Mouse (Mus musculus) brown adipose tissue, adult 24 weeks (tissue): Measurements from ENCODE around the gene C1s1. TPM values are rescaled to one million over a fixed set of nuclear protein-coding genes. Genes with fewer than 3 reads are reported as not detected.
"Not testable (repeated sequence)": the region's sequence is repeated elsewhere in the genome, so short reads cannot be mapped to it uniquely, and the experiment has no call there.

Experiments used
- H3K27ac ChIP-seq: fragments of 200-500 bp; replicated peaks from 2 replicates; pipeline ENCODE4 v1.5.1; 2012; ENCODE audit warnings: low read depth, mild to moderate bottlenecking, low read length
- H3K4me1 ChIP-seq: fragments of 200-500 bp; 2 replicates; pipeline ENCODE4 v1.6.1; 2012; ENCODE audit warnings: low read length, mixed read lengths; ENCODE audit not compliant: control insufficient read depth, insufficient read depth, insufficient read length
- H3K4me3 ChIP-seq: fragments of 200-500 bp; 2 replicates; pipeline ENCODE4 v1.5.1; 2012; ENCODE audit warnings: low read depth, mild to moderate bottlenecking, low read length, moderate library complexity; ENCODE audit not compliant: insufficient read depth
- polyA plus RNA-seq: library from polyadenylated mRNA; stranded (reverse); fragments of >200 nt; gene quantifications from 2 replicates; pipeline ENCODE4 v1.2.4, GENCODE M21; 2012; ENCODE audit not compliant: missing spikeins, insufficient read depth, insufficient read length

Gene C1s1
- 45.8 and 53.2 TPM in 2 replicates for polyA plus RNA-seq

DNA sequence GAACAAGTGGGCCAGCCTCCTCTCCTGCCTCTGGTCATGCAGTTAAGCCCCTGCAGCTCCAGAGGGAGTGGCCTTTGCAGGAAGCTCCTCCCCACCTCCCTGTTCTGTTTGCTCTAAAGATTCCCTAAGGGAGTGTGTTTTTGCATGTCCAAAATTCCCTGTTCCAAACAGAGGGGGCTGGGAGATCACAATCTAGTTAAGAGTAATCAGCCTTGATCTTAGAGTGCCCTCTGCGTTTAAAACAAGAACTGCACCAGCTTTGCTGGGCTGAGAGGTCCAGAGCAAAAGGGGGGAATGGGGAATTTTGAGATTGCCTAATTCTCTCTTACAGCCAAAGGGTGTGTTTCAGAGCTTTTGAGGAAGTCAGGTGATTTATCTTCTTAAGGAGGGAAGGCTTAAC, at the start of gene C1s1:
Gene C1s1 (minus strand): TSS at position 76 of the 400 bp plus-strand sequence.
- Histone ChIP-seq H3K27ac (peak within 1 kb of the TSS; percentile 72), H3K4me3 (peak within 1 kb of the TSS; percentile 53)
- H3K4me1 ChIP-seq: not testable (repeated sequence)

DNA sequence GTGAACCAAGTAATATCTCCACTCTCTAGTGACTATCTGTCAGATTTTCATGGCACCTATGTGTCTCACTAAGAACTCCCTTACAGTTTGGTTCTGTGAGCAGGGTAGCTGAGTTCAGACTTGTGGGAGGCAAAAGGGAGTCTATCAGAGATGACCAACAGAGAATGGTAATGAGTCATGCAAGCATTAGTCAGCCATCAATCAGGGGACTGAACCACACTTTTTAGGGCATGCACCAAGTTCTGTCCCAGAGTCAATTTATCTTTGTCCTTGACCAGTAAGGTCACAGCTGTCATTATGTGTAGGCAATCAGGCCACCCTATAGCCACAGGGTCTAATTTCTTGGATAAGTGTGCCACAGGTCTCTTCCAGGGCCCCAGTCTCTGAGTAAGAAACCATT, 46.6 kb upstream of the C1s1 start:
- H3K4me3 ChIP-seq: no peak overlapping the region
- H3K4me1 ChIP-seq: no peaks in the 10 kb centered on the region; the same call in 1 of the 2 replicates
- H3K27ac ChIP-seq: no peak overlapping the region

GRCm38 (mm10) chr6:124586266-124586665, 44.1 kb upstream of the C1s1 start:
- H3K27ac ChIP-seq: no peak overlapping the region; the same call in 1 of the 2 replicates
- H3K4me3 ChIP-seq: no peak overlapping the region
- no peaks in the 10 kb centered on the region; the same call in 1 of the 2 replicates for H3K4me1 ChIP-seq

DNA sequence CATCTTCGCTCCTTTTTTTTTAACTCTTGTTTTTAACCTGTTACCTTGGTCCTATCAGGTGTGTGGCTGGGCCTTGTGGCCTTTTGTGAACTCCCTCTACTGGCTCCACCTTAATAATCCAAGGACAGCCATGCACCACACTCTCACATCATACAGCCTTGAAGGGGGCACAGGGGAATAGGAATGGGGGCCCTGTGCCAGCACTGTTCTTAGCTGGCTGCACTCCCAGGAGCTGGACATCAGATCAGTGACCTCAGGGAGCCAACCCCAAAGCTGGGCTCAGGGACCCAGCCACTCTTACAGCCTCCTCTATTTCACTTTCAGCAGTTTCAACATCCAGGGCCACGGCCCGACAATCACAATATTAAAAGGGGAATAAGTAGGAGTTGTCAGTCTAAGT, 43.6 kb upstream of the C1s1 start:
- Histone ChIP-seq H3K4me3 (no peak overlapping the region), H3K27ac (no peak overlapping the region)

DNA sequence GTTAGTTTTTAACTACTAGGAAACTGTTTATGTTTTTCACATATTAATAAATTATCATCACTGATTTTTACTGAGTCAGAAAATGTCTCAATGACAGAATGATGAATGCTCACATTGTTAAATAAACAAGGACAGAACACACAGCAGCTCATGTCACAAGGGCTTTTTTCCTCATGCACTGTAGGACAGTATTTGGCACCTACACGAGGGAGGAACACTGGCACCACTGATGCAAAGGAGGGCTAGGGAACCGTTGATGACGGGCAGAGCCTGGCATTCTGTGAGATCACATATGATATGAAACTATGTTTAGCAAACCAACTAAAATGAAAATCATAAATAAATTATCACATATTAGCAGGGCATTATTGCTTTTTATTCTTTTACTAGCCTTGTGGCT, 42.8 kb upstream of the C1s1 start:
- H3K27ac ChIP-seq: no peak overlapping the region
- H3K4me1 ChIP-seq: no peaks in the 10 kb centered on the region; the same call in 1 of the 2 replicates
- H3K4me3 ChIP-seq: no peak overlapping the region

More for the DNA sequence above, 43.6 kb upstream of the C1s1 start:
- H3K4me1 ChIP-seq: no peaks in the 10 kb centered on the region; the same call in 1 of the 2 replicates

GRCm38 (mm10) chr6:124582231-124582630, 40.1 kb upstream of the C1s1 start:
- Histone ChIP-seq H3K27ac (no peak overlapping the region), H3K4me3 (no peak overlapping the region)

GRCm38 (mm10) chr6:124580155-124580554, 38.0 kb upstream of the C1s1 start:
- H3K4me3 ChIP-seq, H3K4me1 ChIP-seq, H3K27ac ChIP-seq: not testable (repeated sequence)

More at GRCm38 (mm10) chr6:124582231-124582630, 40.1 kb upstream of the C1s1 start:
- H3K4me1 ChIP-seq: no peaks in the 10 kb centered on the region; the same call in 1 of the 2 replicates

GRCm38 (mm10) chr6:124575155-124575678, 33.1 kb upstream of the C1s1 start:
- not testable (repeated sequence) for H3K27ac ChIP-seq, H3K4me3 ChIP-seq, H3K4me1 ChIP-seq

GRCm38 (mm10) chr6:124570026-124570425, 27.9 kb upstream of the C1s1 start, which contains the start of gene C1rb:
Gene C1rb (plus strand): TSS chr6:124570294.
- no peak within 1 kb of the TSS for H3K4me3 ChIP-seq
- H3K27ac ChIP-seq: no peak within 1 kb of the TSS
- H3K4me1 ChIP-seq: no peaks in the 10 kb centered on the region

GRCm38 (mm10) chr6:124561611-124562010, 19.5 kb upstream of the C1s1 start:
- H3K4me3 ChIP-seq, H3K27ac ChIP-seq: not testable (repeated sequence)

GRCm38 (mm10) chr6:124561156-124561555, 19.0 kb upstream of the C1s1 start:
- not testable (repeated sequence) for H3K27ac ChIP-seq, H3K4me3 ChIP-seq, H3K4me1 ChIP-seq

More at GRCm38 (mm10) chr6:124561611-124562010, 19.5 kb upstream of the C1s1 start:
- H3K4me1 ChIP-seq: not testable (repeated sequence)

GRCm38 (mm10) chr6:124555956-124556355, 13.8 kb upstream of the C1s1 start:
- not testable (repeated sequence) for H3K4me3 ChIP-seq, H3K4me1 ChIP-seq, H3K27ac ChIP-seq

GRCm38 (mm10) chr6:124552766-124553165, 10.6 kb upstream of the C1s1 start:
- Histone ChIP-seq H3K4me1 (no peaks in the 10 kb centered on the region), H3K27ac (no peak overlapping the region), H3K4me3 (no peak overlapping the region)

DNA sequence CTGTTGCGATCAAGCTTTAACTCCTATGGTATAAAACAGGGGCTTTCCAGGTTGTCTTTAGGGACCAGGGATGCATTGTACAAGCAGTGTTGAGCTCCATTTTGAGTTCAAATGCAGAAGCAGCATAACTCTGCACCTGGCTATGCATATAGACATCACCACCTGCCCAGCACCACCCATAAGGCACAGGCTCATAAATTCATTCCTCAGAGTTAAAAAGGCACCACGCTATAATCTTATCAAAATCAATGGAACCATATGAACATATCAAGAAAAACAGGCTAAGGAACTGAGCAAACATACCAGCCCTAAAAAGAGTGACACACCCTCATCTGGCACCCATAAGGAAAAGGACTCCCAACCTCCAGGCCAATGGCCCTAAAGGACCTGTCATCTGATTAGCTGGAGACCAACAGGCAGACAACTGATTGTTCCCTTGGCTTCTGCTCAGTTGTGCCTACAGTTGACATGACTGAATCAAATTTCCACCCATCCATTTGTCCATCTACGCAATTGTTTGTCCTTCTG, 6.9 kb upstream of the C1s1 start:
- Histone ChIP-seq H3K4me1 (no peaks in the 10 kb centered on the region), H3K4me3 (no peak overlapping the region), H3K27ac (no peak overlapping the region)

DNA sequence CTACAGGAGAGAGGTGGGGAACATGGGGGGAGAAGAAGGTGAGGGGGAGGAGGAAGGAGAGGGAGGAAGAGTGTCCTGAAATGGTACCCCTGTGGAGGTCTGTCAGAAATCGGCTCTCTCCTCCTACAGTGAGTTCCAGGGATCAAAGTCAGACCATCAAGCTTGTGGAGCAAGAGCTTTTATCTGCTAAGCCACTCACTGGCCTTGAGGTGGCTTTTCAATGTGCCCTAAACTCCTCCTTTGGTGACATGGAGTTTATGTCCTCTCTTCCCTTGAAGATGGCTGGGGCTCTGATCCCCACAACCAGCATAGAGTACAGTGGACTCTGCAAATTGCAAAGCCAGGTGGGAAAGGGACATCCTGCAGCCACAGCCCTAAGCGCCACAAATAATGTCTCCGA, 5.8 kb upstream of the C1s1 start:
- H3K4me3 ChIP-seq, H3K4me1 ChIP-seq, H3K27ac ChIP-seq: not testable (repeated sequence)

- H3K4me3 ChIP-seq: no peak overlapping the region
- H3K27ac ChIP-seq: no peak overlapping the region
- no peaks in the 10 kb centered on the region for H3K4me1 ChIP-seq
Observed at GRCm38 (mm10) chr6:124545425-124545824, 3.3 kb upstream of the C1s1 start.
